Mouse (Mus musculus) heart, postnatal 4 days (tissue): ENCODE measurements at regions not wholly inside any gene's neighbourhood (a gene's known extent, or its start where the extent isn't known, plus 50 kb on each side); places are given as distances from the start of the nearest gene placed in this dataset.
"Not testable (repeated sequence)": the region's sequence is repeated elsewhere in the genome, so short reads cannot be mapped to it uniquely, and the experiment has no call there.

Experiments used
- DNase-seq: peaks from one replicate; pipeline ENCODE4 v3.0.0; 2021

GRCm38 (mm10) chr1:14109190-14109482 is 1984.0 kb downstream of the 4930444P10Rik start:
- DNase-seq = no peak

GRCm38 (mm10) chr1:14108450-14109189 is 1984.5 kb downstream of the 4930444P10Rik start:
- DNase-seq = no peak

DNA sequence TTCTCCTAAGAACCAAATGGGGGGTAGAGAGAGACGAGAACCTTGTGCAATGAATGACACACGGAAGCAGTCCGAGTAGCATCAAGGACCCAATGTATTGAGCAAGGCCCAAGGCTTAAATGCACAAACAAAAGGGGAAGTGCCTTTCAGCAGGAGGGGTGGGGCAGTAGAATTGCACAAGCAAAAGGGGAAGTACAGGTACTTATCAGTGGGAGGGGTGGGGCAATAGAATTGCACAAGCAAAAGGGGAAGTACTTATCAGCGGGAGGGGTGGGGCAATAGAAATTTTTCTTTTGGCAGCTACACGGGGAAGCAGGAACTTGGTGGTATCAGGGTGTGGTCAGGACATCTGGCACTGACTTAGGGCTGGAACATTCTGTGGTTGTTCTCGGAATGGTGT is 1987.6 kb downstream of the 4930444P10Rik start:
- not testable (repeated sequence) for DNase-seq

GRCm38 (mm10) chr1:14104529-14104928 is 1988.6 kb downstream of the 4930444P10Rik start:
- DNase-seq = no peak

- DNase-seq = no peak
Measured at GRCm38 (mm10) chr1:14099031-14099430, 1994.1 kb downstream of the 4930444P10Rik start.

GRCm38 (mm10) chr1:14097567-14098228 is 1995.4 kb downstream of the 4930444P10Rik start:
- DNase-seq = no peak

GRCm38 (mm10) chr1:14064856-14065255 is 2028.3 kb downstream of the 4930444P10Rik start:
- no peak for DNase-seq

DNA sequence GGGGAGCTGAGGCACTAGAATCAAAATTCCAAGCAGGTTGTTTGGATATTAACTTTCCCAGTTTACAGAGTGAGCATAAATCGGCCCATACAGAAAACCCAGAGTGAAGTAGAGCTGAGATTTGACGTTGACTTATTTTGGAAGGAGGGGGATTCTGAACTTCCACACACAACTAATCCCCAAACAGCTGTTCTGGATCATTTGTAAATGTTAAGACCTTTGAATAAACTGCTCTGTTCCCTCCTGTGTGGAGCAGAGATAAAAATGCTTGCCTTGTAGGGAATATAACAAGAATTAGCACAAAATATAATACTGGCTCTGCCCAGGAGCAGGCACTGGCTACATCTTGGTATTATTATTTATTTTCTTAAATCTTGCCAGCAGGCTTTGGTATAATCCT is 2057.0 kb downstream of the 4930444P10Rik start:
- no peak for DNase-seq

GRCm38 (mm10) chr1:14011484-14011883 is 2081.6 kb downstream of the 4930444P10Rik start:
- no peak for DNase-seq

GRCm38 (mm10) chr1:14010789-14011188 is 2082.3 kb downstream of the 4930444P10Rik start:
- no peak for DNase-seq

- no peak for DNase-seq
Measured at GRCm38 (mm10) chr1:14002550-14002949, 2090.6 kb downstream of the 4930444P10Rik start.

DNA sequence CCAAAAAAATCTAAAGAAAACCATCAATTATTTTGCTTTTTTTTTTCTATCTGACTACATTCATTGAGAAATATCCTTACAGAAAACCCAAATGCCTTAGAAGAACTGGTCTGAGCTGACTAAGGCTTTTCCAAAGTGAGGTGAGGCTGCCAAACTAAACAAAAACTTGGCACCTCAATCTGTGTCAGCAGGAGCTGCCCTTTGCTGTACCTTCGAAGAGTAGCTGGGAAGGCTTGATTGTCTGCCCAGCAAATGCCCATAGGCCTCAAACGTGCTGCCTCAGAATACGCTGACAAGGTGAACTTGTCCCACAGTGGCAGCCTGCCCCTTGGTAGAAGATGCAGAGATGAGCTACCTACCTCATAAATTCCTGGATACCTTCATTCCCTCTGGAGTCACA is 2091.7 kb downstream of the 4930444P10Rik start:
- no peak for DNase-seq

DNA sequence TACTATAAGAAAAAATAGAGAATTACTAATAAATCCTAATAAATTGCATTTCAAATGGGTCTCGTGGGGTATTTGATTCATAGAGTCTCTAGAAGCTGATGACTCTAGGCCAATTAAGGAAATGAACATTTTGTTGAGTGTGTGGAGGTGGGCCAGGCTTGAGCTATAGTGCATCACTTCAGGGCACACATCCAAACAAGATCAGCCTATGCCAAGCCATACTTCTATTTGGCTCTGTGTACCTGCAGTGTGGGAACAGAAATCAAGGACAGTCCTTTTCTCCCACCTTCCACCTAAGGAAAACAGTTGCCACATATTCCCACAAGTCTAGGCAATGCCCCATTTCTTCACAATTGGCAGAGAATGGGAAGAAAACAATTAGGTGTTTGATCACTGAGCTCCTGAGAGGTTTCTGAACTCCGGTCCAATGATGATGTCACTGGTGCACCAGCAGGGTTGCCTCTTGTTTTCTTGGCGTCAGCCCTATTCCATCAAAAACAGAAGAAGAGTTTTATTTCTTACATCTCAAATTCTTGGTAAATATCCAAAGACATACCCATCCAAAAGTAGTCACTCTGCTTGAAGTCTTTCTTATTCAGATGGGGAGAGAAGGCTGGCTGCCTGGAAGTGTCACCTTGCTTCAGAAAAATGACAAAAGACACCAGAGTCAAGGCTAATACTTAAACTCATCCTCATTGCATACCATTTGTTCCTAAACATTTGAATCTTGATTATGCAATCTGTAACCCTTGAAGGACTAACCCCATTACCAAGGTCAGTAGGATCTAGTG is 2092.3 kb downstream of the 4930444P10Rik start:
- DNase-seq = no peak

DNA sequence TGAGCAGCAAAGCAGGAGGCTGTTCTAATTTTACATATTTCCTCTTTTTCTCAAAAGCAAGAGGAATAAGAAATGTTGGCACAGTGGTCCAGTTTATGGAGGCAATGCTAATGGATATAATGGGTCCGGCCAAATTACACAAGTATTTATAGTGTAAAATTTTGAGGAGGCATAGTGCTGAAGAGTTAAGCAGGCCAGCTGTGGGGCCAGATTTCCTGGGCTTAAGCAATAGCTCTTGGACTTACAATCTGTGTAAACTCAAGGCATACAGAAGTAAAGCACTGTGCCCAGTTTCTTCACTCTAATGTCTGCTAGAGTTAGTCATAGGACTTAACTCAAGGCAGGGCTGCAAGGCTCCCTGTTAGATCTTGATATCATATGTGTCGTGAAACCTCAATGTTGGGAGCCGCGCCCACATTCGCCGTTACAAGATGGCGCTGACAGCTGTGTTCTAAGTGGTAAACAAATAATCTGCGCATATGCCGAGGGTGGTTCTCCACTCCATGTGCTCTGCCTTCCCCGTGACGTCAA is 2094.9 kb downstream of the 4930444P10Rik start:
- DNase-seq = no peak

GRCm38 (mm10) chr1:13993825-13994509 is 2099.2 kb downstream of the 4930444P10Rik start:
- no peak for DNase-seq

DNA sequence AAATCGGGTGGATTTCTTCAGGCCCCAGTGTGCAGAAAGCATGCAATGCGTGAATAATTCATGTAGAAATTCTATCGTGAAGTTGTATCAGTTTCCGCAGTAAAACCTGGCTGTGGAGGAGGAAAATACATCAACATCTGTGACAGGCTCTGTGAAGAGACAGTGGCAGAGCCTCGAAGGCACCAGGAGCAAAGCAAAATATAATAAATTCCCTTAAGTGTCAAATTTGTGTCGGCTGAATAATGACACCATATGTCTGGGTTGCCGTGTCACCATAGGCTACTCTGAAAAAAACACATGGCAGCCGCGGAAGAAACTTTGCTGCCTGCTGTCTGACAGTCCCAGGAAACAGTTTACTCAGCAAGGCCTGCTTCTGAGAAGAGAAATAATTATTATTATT is 2100.1 kb downstream of the 4930444P10Rik start:
- no peak for DNase-seq

DNA sequence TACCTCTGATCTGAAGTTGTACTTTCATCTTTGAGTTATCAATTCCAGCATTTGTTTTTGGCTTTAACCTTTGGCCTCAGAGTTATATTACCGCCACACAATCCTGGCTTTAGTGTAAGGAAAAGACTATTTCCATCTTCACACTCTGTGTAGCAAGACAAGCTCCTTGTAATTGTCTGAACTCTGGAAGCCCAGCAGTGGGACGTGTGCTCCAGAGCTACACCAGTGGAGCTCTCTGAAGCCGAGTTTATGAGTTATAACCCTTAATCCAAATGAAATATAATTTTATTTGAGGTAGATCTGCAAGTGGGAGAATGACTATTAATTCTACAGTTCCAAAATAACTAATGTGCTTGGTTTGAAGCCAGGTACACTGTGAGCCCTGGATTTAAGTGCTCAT is 2103.8 kb downstream of the 4930444P10Rik start:
- DNase-seq = no peak

- no peak for DNase-seq
Measured at GRCm38 (mm10) chr1:13984833-13985232, 2108.3 kb downstream of the 4930444P10Rik start.

GRCm38 (mm10) chr1:13980273-13980672 is 2112.9 kb downstream of the 4930444P10Rik start:
- DNase-seq = no peak

DNA sequence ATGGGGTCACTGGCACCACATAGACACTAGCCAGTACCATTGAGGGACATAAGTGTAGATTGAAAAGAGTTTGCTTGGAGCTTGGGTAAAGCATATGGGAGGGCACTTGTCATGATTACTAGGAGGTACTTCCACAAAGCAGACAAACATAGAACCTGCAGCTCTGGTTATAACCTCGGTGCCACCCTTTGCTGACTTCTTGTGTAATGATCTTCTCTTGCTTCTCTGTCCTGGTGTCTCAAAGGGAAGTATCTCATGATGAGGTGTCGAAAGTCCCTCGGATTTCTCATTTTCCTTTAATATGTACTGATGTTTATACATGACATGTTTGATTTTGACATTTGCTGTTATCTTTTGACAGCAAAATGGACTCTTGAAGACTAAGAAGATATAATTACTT is 2114.5 kb downstream of the 4930444P10Rik start:
- DNase-seq = no peak

DNA sequence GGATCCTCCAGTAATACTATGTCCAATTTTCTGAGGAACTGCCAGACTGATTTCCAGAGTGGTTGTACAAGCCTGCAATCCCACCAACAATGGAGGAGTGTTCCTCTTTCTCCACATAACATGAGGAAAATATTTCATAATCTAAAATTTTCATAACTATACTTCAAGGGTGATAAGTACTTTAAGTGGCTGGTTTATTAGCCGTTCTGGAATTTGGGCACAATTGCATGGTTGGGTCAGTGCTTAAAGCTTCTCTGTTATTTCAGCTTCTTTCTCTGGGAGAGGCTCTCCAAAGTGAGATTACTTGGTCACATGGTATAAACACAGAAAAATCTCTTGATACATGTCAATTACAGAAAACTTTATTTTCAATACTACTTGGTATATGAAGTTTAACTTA is 2115.9 kb downstream of the 4930444P10Rik start:
- no peak for DNase-seq

DNA sequence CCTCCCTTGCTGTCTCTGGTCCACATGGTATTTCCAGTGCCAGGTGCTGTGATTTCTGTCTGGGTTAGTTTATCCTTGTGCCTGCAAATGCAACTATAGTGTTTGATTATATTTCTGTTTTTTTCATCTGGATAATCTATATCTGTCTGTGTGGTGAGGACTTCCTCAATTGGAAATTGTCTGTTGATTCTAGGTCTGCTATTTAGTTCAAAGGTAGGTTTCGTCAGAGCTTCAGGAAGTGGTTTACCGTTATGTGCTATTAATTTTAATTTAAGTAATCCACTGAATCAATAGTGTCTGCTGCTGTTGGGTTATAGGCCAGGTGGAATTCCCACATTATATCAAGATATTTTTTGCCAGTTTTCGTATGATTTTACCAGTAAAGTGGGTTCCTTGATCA is 2143.9 kb downstream of the 4930444P10Rik start:
- DNase-seq = no peak

DNA sequence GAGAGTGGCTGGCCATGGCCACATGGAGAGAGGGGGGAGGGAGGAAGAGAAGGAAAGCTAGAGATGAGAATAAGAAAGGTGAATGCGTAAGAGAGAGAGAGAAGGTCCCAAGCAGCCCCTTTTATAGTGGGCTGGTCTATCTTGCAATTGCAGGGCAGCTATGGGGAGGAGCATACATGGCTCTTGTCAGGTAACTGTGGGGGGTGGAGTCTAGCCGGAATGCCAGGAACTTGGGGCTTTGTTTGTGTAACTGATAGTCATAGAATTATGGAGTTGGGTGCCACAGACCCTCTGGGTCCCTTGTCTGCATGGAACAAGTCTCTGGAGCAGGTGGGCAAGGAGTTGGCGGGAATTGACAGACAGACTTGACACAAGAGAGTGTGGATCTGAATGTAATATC is 2151.8 kb downstream of the 4930444P10Rik start:
- no peak for DNase-seq
